Mouse (Mus musculus) retina, postnatal 1 day (tissue): Measurements from ENCODE around the gene Efna4.
A peak's percentile ranks its signal among the peaks of the same experiment; 100 is the strongest.

ENCODE experiments used
- DNase-seq: peaks from one replicate; pipeline ENCODE4 v3.0.0-alpha.2; 2012

Efna4 gene

DNA sequence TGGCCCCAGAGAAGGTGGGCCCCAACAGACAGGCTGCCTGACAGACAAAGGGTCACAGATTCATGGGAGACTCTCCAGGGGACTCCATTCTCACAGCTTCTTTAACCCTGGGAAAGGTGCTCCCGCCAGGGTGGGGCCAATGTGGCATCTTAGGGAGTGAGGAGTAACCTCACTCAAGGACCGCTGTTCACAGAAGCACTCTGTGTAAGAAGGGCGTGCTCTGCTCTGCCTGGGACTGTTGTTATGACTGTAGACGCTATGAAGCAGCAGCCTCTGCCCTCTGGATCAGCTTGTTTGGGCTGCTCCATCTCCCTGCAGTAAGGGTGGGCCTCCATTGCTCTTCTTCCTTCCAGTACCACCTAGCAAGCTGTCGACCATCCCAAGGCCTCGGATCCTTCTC, 33.4 kb downstream of the Efna4 start:
- no peak for DNase-seq

DNA sequence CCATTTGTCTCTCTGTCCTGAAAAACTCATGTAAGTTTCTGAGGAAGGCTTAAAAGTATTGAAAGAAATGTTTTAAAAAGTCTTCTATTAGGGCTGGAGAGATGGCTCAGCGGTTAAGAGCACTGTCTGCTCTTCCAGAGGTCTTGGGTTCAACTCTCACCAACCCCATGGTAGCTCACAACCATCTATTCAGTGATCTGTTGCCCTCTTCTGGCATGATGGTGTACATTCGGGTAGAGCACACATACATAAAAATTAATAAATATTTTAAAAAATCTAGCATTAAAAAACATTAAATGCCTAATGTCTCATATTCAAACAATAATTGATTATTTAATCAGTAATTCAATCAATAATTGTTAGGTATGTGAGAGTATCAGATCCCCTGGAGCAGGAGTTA, 37.3 kb downstream of the Efna4 start:
- DNase-seq: no peak

DNA sequence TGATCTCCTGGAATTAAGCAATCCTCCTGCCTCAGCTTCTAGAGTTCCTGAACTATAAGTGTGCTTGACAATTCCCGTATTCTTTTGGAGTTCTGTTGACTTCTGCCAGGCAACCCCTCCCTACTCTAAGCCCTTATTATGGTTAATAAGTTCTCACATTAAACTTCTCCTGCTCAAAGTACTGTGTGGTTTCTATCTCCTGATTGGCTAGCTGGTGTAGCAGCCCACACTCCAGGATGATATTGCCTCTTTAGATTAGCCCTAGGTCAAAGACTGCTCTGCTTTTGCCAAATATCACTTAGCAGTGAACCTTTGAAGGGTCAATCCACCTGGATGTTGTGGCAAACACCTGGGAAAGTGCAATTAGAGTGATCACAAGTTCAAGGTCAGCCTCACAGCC, 37.8 kb downstream of the Efna4 start:
- no peak for DNase-seq

DNA sequence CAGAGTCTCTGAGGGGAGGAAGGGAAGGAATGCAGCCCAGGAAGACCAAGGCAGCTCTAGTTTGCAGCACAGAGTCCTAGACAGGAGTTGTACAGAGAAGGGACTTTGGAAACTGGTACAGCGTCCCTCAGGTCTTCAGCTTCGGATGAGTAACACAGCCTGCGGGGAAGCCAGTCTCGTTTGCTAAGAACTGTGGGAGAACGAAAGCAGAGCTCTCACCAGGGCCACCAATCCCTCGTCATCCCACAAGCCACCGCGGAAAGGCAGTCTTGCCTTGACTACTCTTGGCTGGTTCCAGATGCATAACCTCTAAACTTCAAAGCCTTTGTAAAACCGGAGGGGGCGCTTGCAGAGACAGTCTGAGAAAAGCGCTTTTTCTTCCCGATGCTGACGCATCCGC, 38.3 kb downstream of the Efna4 start:
- DNase-seq: peak; percentile 50

DNA sequence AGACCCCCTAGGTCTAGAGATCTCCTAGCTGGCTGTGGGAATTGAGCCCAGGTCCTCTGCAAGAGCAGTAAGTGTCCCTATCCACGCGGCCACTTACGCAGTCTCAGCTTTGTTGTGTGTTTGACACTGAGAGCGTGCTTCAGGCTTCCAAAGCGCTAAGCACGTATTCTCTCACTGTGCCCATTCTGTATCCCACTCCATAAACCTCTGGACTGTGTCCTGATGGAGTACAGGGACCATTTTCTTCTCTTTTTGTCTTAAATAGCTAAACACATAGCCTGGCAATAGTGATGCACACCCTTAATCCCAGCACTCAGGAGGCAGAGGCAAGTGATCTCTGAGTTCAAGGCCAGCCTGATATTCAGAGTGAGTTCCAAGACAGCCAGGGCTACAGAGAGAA, 38.9 kb downstream of the Efna4 start:
- DNase-seq: no peak

DNA sequence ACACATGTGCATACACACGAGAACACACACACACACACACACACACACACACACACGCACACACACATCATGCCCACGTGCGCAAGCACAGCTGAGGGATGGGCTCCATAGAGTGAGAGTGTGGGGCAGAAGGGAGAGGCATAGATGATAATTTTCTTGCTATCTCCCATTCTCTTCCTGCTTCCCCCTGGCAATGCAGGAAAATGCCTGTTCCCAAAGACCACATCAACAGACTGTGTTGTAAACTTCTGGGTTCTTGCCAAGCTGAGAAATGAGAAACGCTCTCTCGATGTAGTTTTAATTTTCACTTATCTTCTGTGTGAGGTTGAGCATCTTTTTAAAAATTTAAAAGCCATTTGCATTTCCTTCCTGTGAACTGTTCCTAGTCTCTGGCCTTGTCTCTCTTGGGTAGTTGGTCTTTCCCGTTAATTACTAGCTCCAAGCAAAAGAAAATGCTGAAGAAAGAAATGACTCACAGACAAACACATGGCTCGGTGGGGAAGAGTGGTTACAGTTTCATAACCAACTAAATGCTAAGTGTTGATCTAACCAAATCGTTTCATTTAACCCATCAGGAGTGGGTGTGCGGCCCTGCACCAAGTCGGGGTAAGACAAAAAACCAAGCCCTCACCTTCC, 40.9 kb downstream of the Efna4 start:
- no peak for DNase-seq

DNA sequence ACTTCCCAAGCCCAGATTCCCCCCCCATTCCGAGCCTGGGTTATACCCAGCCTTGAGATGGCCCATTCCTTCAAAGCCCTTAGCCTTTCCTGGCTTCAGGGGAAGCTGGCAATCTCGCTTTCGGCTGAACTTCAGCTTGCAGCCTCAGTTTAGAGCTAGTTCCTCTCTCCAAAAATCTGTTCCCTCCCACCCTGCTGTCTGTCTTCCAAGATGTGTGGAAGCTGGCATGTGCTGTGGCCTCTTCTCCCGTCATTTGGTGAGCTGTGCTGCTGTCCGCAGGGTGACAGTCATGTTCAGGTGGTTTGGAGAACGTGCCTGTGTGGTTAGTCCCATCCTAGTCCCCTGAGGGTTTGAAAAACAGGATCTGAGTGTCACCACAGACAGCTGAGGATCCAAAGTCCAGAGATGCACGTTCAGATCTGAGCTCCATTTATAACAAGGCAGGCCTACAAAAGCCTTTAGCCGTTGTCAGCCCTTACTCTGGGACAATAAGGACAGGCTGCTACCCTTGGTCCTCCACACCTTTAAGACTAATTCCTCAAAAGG, 42.1 kb downstream of the Efna4 start:
- DNase-seq: no peak

DNA sequence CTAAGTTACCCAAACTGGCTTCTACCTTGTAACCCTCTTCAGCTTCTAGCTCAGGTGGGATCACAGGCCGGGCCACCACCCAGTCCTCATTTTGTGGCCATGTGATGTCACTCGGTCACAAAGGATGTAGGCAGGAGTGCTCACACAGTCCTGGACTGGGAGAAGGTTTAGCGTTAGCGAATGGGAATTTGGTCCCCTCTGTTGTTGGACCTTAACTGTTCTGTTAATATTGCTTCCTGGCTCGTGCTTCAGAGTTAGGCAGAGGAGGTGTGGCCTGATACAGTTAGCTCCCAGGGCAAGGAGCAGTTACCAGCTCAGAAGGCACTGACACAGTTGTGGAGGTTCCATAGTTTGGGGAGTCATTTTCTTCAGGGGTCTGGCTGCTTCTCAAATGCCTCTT, 43.6 kb downstream of the Efna4 start:
- DNase-seq: no peak

DNA sequence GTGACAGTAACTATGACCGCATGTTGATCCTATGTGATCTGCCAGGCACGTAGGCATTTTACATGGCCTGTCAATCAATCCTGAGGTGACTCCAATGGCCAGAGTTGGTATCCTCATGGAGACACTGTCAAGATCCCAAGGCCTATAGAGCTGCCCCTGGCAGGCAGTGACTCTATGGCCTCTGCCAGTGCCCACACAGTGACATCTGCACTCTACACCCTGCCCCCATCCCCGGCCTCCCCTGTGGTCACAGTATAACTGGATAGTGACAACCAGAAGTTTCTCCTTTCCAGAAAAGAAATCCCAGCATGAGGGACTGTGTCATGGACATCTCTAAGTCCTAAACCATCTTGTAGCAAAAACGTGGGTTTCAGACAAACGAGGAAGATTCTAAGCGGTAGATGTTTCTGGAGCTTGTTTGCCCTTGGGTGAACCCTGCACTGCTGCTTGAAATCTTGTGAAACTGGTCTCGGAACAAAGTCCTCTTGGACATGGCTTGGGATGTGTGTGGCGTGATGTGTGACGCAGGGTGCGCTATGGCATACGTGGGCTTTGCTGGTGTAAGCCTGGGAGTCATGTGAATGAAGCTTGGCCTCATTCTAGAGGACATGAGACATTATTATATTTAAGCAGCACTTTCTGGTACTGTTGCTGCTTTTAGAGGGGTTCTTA, 44.4 kb downstream of the Efna4 start:
- DNase-seq: no peak

DNA sequence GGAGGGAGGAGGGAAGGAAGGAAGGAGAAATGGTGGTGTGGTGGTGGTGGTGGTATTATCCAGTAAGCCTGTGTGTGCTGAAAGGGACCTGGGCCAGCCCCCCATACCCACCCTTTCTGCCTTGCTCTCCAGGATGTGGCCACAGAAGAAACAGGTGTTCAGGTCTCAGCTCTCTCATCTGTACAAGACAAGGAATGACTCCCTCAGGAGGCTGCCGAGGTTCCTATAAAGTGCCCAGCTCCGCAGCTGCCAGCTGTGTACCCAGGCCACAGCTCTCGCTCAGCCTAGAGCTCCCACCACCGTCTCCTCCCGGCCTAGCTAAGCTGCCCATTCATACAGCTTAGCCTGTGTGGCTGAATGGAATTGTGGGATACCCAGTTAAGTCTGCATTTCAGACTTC, 45.5 kb downstream of the Efna4 start:
- no peak for DNase-seq

DNA sequence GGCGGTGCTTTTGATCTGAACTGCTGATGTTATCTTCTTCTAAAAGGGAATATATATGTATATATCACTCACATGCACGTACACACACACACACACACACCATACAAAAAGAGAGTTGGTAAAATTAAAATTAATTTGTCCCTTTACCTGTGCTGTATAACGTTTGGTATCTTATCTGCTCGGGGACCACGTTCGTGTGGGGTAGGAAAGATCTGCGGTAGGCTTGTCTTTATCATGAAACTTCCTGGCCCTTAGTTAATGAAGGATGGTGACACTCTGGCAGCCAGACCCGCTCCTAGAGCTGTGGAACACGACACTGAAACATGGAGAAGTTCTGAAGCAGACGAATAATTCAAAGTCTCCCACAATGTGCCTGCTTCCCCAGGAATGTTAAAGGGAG, 46.0 kb downstream of the Efna4 start:
- no peak for DNase-seq

DNA sequence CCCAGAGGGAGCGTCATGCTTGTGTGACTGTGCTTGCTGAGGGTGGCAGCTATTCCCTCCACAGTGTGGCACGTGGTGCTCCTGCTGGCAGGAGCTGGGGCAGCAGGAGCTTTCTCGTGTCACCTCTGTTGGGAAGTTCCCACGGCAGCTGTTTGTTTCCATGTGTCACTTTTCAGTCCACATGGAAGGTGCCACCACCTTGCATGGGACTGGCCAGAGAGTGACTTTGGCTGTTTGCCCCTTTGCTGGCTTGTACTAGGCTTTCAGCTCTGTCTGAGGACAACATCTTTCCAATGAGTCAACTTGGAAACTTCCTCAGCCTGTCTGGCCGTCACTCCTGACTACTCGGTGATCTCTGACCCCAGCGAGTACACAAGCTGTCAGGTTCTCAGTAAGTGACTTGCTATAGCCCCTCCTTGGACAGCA, 49.3 kb downstream of the Efna4 start:
- DNase-seq: no peak

DNA sequence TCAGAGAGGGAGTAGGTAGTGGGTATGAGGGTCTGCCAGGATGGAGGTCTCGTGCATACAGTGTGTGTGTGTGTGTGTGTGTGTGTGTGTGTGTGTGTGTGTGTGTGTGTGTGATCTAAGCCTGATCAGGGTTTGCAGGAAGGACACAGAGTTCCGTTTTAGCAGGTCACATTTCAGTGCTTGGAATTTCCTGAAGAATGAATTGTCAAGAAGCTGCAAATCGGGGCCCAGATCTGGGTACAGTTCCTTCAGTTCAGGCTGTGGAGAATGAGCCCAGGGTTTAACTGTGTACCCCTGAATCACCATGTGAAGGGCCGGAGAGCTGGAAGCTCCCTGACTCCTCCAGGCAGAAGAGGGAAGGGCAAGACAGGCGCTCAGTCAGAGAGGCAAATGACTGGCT, 50.5 kb downstream of the Efna4 start:
- no peak for DNase-seq

DNA sequence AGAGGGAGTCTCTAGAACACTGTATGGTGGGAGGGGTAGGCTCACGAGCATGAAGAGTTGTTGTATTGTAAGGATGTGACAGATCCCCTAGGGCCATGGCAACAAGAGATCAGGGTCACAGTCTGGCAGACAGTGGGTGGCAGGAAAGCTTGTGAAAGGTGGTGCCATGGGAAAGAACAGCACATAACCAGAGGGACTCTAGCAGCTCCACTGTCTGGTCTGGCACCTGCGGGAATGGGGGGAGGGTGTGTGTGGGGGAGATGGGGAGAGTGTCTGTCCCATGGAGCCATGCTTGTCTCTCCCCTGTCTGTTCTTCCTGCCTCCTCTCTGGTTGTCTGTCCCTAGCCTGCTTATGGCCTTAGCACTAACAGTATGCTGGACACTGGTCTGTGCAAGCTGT, 52.3 kb downstream of the Efna4 start:
- DNase-seq: peak; percentile 70

DNA sequence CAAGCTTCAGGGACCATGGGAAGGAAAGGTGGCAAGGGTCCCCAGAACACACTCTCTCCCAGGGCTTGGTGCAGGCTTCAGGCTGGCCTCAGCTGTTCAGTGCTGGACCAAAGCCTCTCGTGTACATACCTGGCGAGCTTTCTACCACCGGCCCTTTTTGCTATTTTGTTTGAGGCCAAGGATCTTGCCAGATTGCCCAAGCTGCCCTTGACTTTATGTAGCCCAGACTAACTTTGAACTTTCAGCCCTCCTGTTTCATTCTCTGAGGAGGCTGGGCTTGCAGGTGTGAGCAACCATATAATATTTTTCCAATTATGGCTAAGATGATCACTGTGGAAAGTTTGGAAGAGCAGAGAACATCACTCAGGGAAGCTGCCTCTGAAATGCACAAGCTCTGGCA, 53.6 kb downstream of the Efna4 start:
- no peak for DNase-seq
